Mouse (Mus musculus) midbrain, embryonic 11.5 days (tissue): Measurements from ENCODE around the gene Krt25. TPM values are rescaled to one million over a fixed set of nuclear protein-coding genes. Genes with fewer than 3 reads are reported as not detected.

ENCODE experiments used
- ATAC-seq: fragments of 200-750 bp; cut with Nextera tagmentation; 2 replicates; pipeline ENCODE4 v1.8.0; 2017; ENCODE audit warnings: moderate TSS enrichment, moderate library complexity; ENCODE audit not compliant: low FRiP score
- DNase-seq: peaks from one replicate; pipeline ENCODE4 v3.0.0; 2015; ENCODE audit warnings: low spot score; ENCODE audit errors: missing footprints
- H3K27ac ChIP-seq: fragments of 300-500 bp; sonication (generic); 2 replicates; pipeline ENCODE4 v1.5.1; 2014; ENCODE audit warnings: low read depth, low read length
- H3K27me3 ChIP-seq: fragments of 300-500 bp; sonication (generic); 2 replicates; pipeline ENCODE4 v1.6.1; 2014; ENCODE audit warnings: mild to moderate bottlenecking, low read length, moderate library complexity, mixed read lengths; ENCODE audit not compliant: control insufficient read depth, insufficient read depth
- H3K36me3 ChIP-seq: fragments of 300-500 bp; sonication (generic); 2 replicates; pipeline ENCODE4 v1.6.1; 2014; ENCODE audit warnings: mild to moderate bottlenecking, low read length, moderate library complexity, mixed read lengths; ENCODE audit not compliant: control insufficient read depth, insufficient read depth
- H3K4me1 ChIP-seq: fragments of 300-500 bp; sonication (generic); 2 replicates; pipeline ENCODE4 v1.6.1; 2014; ENCODE audit warnings: low read length; ENCODE audit not compliant: control insufficient read depth, insufficient read depth
- H3K4me2 ChIP-seq: fragments of 300-500 bp; sonication (generic); 2 replicates; pipeline ENCODE4 v1.6.1; 2014; ENCODE audit warnings: mild to moderate bottlenecking, moderate library complexity
- H3K4me3 ChIP-seq: fragments of 300-500 bp; sonication (generic); 2 replicates; pipeline ENCODE4 v1.5.1; 2014; ENCODE audit warnings: low read depth, low read length
- H3K9ac ChIP-seq: fragments of 300-500 bp; sonication (generic); 2 replicates; pipeline ENCODE4 v1.6.1; 2014; ENCODE audit warnings: low read length
- H3K9me3 ChIP-seq: fragments of 300-500 bp; sonication (generic); 2 replicates; pipeline ENCODE4 v1.6.1; 2016; ENCODE audit warnings: low read length; ENCODE audit not compliant: control insufficient read depth
- WGBS: fragments of 180-500 bp; shearing (Covaris S2); extraction: QIAGEN DNeasy Blood & Tissue Kit; methylation state at CpG from one replicate; pipeline ENCODE4 v1.1.7; 2014; 5-methylcytosine and 5-hydroxymethylcytosine counted together
- polyA plus RNA-seq: library from polyadenylated mRNA; unstranded; fragments of >200 nt; fragmentation: Nextera tagmentation; extraction: Ambion mirVana; gene quantifications from 2 replicates; pipeline ENCODE4 v1.2.1, GENCODE M21; 2014

The Krt25 gene
- polyA plus RNA-seq: not detected in 2 replicates

DNA sequence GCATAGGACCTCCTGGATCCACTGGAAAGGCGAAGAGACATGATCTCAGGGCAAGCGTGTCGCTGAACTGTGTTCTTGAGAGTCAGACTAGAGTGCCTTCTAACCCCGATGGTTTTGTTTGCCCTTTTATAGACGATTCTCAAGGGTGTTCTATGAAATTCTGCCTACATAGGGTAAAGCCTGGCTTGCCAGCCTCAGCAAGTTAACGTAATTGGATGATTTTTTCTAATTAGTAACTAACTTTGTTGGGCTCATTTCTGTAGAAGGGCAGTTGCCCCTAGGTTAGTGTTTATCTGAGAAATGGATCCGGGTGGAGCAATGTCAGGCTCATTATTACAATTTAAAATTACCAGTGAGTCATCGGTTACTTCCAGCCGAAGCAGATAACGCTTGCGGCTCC lies at the start of gene Krt25:
TSS of gene Krt25 (minus strand) at position 101 of the 400 bp plus-strand sequence.
- H3K36me3 ChIP-seq: no peaks in the 10 kb centered on the region
- no peak for ATAC-seq
- no peak within 1 kb of the TSS for H3K4me2 ChIP-seq
- H3K9me3 ChIP-seq: no peaks in the 10 kb centered on the region
- no peak within 1 kb of the TSS for H3K27ac ChIP-seq
- no peak for DNase-seq
- 89% methylated on average over 11 of the region's 11 CpGs for WGBS
- H3K4me1 ChIP-seq: no peaks in the 10 kb centered on the region
- H3K9ac ChIP-seq: no peak within 1 kb of the TSS
- H3K4me3 ChIP-seq: no peak within 1 kb of the TSS
- no peaks in the 10 kb centered on the region for H3K27me3 ChIP-seq

DNA sequence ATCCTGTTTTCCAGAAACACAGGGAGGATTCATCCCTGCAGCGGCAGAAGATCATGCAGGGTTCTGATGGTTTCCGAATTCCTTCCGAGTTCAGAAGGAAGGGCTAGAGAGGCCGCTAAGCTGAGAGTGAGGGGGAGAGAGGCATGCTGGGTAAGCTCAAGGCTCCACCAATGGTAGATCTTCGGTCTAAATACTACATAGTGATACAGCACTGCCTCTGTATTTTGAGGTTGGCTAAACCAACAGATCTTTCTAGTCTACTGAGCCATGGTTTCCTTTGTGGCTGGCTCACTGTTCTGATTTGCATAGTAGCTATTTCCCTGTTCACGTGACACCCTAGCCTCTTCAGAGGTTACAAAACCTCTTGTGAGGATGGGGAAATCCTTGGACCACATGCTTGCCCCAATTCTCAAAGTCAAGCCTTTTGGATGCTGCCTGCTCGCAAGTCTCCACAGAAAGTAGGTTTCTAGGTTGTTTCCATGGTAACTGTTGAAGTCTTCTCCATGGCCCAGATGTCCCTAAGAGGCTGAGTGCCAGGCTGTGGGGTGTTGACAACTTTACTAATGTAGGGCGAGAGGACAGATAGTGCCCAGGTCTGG lies 47.2 kb upstream of the Krt25 start:
- H3K9me3 ChIP-seq: no peaks in the 10 kb centered on the region
- no peaks in the 10 kb centered on the region for H3K4me1 ChIP-seq
- H3K4me3 ChIP-seq: no peak overlapping the region
- H3K9ac ChIP-seq: no peak overlapping the region
- ATAC-seq: no peak
- H3K36me3 ChIP-seq: no peaks in the 10 kb centered on the region
- H3K27ac ChIP-seq: no peak overlapping the region
- DNase-seq: no peak
- H3K4me2 ChIP-seq: no peak overlapping the region
- 83% methylated on average over 8 of the region's 8 CpGs for WGBS
- no peaks in the 10 kb centered on the region for H3K27me3 ChIP-seq

DNA sequence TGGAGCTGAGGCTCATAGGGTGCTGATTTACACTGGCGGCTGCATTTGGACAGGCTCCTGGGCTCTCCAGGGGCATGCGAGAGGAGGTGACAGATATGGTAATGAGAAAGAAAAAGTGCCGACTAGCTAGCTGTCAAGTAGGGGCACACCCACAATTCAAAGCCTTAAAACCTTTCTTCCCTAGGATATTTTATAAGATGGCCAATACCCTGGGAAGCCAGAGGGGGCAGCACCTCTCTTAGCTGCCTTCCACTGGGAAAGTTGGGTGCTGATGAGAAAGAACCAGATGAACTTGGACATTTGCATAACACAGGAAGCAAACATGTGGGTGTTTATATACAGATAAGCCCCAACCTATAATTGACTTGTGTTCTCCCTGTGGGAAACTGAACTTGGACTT lies 46.5 kb upstream of the Krt25 start:
- 16% methylated on average over 3 of the region's 3 CpGs for WGBS
- Histone ChIP-seq H3K4me2 (no peak overlapping the region), H3K4me3 (no peak overlapping the region), H3K9me3 (no peaks in the 10 kb centered on the region), H3K4me1 (no peaks in the 10 kb centered on the region), H3K9ac (no peak overlapping the region), H3K27ac (no peak overlapping the region), H3K27me3 (no peaks in the 10 kb centered on the region), H3K36me3 (no peaks in the 10 kb centered on the region)
- ATAC-seq (no peak), DNase-seq (peak; percentile 83)

DNA sequence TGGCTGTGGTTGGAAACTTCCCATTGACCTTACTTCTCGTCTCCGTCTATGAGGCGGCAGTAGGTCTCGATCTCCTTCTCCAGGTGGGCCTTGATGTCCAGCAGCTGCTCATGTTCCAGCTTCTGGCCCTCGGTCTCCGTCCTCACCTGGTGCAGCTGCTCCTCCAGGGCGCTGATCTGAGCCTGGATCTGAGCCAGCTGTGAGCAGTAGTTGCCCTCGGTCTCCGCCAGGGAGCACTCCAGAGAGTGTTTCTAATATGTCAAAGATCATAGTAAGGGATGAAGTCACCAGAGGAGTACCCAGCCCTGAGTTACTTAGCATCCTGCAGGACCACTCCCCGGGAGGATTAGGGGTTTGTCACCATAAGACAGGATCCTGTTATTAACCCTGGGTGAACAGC lies 44.0 kb upstream of the Krt25 start:
- Histone ChIP-seq H3K27me3 (no peaks in the 10 kb centered on the region), H3K4me1 (no peaks in the 10 kb centered on the region), H3K9ac (no peak overlapping the region), H3K36me3 (no peaks in the 10 kb centered on the region), H3K9me3 (no peaks in the 10 kb centered on the region), H3K27ac (no peak overlapping the region), H3K4me2 (no peak overlapping the region), H3K4me3 (no peak overlapping the region)
- DNase-seq (no peak), ATAC-seq (no peak)
- 50% methylated on average over 10 of the region's 10 CpGs for WGBS

DNA sequence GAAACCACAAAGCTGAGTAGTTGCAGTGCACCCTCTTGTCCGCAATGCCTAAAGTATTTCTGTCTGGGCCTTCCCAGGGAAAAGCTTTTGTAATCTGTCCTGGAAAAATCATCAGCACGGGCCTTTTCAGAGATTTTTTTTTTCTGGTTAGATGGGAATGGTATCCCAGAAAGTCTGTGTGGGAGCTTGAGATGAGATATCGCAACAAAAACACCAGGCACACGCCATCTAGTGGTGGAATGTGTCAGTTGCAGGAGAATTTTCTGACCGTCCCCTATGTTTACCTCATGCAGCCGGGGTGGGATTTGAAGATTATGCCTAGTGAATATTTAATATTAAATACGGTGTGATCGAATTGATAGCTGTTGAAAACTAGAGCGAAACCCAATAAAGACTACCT lies 41.7 kb upstream of the Krt25 start:
- no peak overlapping the region for H3K9ac ChIP-seq
- H3K4me3 ChIP-seq: no peak overlapping the region
- no peak overlapping the region for H3K27ac ChIP-seq
- DNase-seq (peak; percentile 91), ATAC-seq (no peak)
- no peaks in the 10 kb centered on the region for H3K27me3 ChIP-seq
- H3K36me3 ChIP-seq: no peaks in the 10 kb centered on the region
- H3K4me1 ChIP-seq: no peaks in the 10 kb centered on the region
- H3K4me2 ChIP-seq: no peak overlapping the region
- no peaks in the 10 kb centered on the region for H3K9me3 ChIP-seq
- WGBS: 24% methylated on average over 9 of the region's 9 CpGs

DNA sequence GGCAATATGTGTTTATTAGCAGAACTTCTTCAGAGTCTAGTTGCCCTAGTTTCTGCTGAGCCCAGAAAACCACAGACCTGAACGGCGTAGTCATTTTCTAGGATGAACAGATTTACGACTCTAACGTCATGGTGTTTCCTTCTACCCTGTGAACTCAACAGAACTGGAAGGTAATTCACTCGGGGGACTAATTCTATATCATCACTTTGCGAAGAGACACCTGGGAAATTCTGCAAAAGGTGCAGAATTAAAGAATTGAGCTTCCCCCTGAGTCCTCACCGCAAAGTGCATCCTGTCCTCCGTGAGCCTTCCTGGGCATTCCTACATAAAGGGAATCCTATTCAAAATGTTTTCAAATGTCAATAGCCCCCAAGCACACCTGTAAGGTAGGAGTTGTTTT lies 38.7 kb upstream of the Krt25 start:
- 90% methylated on average over 8 of the region's 8 CpGs for WGBS
- Histone ChIP-seq H3K4me1 (no peaks in the 10 kb centered on the region), H3K27me3 (no peaks in the 10 kb centered on the region), H3K4me2 (no peak overlapping the region), H3K4me3 (no peak overlapping the region), H3K9me3 (no peaks in the 10 kb centered on the region), H3K27ac (no peak overlapping the region), H3K36me3 (no peaks in the 10 kb centered on the region), H3K9ac (no peak overlapping the region)
- peak; percentile 80 for DNase-seq
- ATAC-seq: no peak

DNA sequence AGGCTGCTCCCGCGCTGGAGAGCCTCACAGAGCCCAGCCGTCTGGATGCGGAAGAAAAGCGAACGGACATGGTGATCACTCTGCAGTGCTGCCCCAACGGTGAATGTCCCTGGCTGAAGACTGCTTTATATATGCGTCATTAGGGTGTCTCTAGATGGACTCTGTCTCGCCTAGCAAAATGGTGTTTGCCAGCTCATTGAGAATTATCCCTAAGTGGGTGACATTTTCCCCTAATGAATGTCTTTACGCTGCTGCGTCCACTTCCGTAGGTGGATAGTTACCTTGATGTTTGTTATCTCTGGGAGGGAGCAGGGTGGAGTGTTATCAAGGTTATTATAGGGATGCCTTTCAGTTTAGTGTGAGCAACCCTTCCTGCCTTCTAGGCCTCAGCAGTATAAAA lies 28.3 kb upstream of the Krt25 start, which contains the start of gene Krt27:
TSS of gene Krt27 (minus strand) at position 101 of the 400 bp plus-strand sequence.
- DNase-seq: no peak
- no peak within 1 kb of the TSS for H3K4me2 ChIP-seq
- H3K36me3 ChIP-seq: no peaks in the 10 kb centered on the region
- no peak within 1 kb of the TSS for H3K9ac ChIP-seq
- H3K4me3 ChIP-seq: no peak within 1 kb of the TSS
- no peak for ATAC-seq
- H3K9me3 ChIP-seq: no peaks in the 10 kb centered on the region
- 79% methylated on average over 12 of the region's 12 CpGs for WGBS
- H3K4me1 ChIP-seq: no peaks in the 10 kb centered on the region
- no peaks in the 10 kb centered on the region for H3K27me3 ChIP-seq
- H3K27ac ChIP-seq: no peak within 1 kb of the TSS

DNA sequence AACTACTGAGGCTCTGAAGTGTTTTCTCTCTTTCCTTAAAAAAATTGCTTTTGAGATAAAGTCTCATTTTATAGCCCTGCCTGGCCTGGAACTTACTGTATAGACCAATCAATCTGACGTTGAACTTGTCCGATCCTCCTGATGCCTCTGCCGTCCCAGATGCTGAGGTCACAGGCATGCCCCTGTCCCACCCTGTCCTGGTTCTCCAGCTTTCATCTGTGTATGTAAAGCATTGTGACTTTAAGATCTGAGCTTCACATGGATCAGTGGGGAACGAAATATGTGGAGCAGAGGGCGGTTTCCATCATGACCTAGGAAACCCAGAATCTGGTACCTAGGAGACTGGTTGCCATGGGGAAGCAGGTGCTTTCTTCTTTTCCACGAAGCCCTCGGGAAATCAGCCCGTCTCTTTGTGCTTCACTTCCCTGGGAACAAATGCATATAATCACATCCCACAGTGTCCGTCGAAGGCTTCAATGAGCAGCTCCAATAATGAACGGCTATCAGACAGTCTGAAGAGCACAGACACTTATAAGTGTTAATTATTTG lies 16.6 kb upstream of the Krt25 start:
- WGBS: 31% methylated on average over 11 of the region's 11 CpGs
- Histone ChIP-seq H3K9ac (no peak overlapping the region), H3K27me3 (no peaks in the 10 kb centered on the region), H3K4me1 (no peaks in the 10 kb centered on the region), H3K36me3 (no peaks in the 10 kb centered on the region), H3K4me3 (no peak overlapping the region), H3K4me2 (no peak overlapping the region), H3K27ac (peak overlapping the region; percentile 40; the same call in 1 of the 2 replicates), H3K9me3 (no peaks in the 10 kb centered on the region)
- DNase-seq: peak; percentile 86
- peak; percentile 52; the same call in 1 of the 2 replicates for ATAC-seq

DNA sequence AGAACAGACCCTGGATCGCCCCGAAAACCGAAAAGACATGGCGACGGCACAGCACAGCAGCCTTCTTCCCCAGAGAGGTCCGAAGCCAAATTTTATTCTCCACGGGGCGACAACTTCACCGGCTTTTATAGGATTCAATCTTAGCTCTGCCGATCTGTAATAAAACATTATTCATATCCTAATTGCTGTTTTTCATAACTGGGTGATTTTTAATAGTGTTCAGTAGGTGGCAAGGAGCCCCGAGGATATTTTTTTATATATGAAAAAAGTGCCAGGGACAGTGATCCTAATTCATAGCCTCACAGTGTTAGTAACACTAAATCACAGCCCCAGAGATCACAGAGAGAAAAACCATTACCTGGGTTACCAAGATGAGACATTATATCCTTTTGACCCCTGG lies 15.1 kb upstream of the Krt25 start, which contains the start of gene Krt26:
TSS of gene Krt26 (minus strand) at position 101 of the 400 bp plus-strand sequence.
- Histone ChIP-seq H3K9ac (no peak within 1 kb of the TSS), H3K27me3 (no peaks in the 10 kb centered on the region), H3K4me2 (no peak within 1 kb of the TSS), H3K27ac (no peak within 1 kb of the TSS), H3K4me1 (peaks cover 4% of the 10 kb centered on the region; the same call in 1 of the 2 replicates), H3K36me3 (no peaks in the 10 kb centered on the region), H3K9me3 (no peaks in the 10 kb centered on the region), H3K4me3 (no peak within 1 kb of the TSS)
- no peak for ATAC-seq
- WGBS: 93% methylated on average over 11 of the region's 11 CpGs
- DNase-seq: no peak
